Mouse (Mus musculus) mature B cell (primary cell): Measurements from ENCODE around the gene Zfp446.
"Not testable (repeated sequence)": the region's sequence is repeated elsewhere in the genome, so short reads cannot be mapped to it uniquely, and the experiment has no call there.

ENCODE experiments used
- in situ Hi-C: fragments of 300-500 bp; cut with MboI; formaldehyde crosslinking; loops from 2 replicates; pipeline ENCODE4 v1.14.3; 2019

Zfp446 gene

DNA sequence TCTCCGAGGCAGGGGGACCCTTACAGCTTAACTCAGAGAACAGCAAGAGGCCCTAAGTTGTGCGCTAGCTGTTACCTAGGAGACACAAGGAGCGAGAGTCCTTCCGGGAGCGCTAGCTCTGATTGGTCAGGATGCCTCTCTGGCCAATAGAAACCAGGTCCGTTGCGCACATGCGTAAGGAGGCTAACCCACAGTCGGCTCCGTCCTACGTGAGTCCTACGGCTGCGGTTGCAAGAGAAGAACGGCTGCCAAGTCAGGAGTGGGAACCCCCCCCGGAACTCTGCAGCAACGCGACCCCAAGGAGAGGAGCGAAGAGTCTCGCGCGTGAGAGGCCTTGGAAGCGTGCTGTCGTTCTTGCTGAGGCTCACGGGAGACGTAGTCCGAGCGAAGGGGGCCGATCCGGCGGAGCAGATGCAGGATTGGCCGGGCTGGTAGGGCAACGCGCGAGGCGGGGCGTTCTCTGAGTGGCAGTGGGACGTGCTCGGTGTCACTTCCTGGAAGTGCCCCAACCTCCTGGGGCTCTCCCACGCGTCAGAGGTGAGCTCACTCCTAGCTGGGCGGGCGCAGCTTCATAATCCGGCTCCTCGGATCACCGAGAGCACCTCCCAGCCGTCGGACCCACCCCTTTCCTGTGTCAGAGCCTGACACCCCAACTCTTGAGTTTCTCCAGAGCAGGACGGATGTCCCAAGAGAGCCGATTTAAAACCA, at the start of gene Zfp446:
Zfp446 (plus strand) TSS at position 167 of the 708 bp plus-strand sequence.
- in situ Hi-C loops, result no loop called here

DNA sequence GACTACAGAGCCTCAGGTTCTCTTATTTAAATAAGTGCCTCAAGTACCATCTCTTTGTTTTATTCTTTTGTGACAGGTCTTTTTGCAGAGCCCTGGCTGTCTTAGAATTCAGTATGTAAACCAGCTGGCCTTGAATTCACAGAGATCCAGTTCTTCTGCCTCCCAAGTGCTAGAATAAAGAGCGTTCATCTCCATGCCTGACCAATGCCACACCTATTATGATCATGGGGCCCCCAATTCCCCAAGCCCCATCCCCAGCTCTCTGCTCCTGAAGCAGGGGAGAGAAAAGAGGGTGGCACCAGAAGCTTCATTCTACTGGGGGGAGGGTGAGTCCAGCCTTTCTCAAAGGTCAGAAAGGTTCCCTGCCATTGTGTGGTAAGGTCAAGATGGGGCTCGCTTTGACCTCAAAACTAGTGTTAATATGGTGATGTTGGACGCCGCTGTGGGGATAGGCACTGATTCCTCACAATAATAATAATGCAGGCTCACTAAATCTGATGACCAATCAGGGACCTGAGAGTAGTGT, 44.0 kb upstream of the Zfp446 start:
- in situ Hi-C loops, result no loop called here

DNA sequence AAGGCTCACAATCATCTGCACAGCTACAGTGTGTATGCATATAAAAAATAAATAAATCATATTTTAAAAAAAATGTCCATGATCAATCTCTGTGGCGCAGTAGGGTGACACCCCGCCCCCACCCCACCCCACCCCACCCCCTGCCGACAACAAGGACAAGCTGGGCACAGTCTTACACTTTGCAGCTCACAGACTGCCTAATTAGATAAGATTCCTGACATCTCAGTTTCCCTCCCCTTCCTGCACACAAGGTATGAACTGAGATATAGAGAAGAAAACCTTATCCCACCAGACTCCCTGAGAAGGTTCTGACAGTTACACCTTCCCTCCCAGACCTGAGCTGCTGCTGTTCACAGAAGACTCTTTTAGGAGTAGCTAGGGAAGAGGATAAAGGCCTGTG, 42.8 kb upstream of the Zfp446 start:
- in situ Hi-C loops, result no loop called here

DNA sequence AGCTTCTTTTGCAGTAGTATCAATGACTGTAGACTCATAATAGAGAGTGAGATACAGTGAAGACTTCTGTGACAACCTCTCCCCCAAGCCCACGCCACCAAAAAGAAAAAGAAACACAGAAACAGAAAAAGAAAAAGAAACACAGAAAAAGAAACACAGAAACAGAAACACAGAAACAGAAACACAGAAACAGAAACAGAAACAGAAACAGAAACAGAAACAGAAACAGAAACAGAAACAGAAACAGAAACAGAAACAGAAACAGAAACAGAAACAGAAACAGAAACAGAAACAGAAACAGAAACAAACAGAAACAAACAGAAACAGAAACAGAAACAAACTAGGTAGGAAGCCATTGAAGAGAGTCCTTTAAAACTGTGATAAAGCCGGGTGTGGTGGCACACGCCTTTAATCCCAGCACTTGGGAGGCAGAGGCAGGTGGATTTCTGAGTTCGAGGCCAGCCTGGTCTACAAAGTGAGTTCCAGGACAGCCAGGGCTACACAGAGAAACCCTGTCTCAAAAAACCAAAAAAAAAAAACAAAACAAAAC, 40.3 kb upstream of the Zfp446 start:
- in situ Hi-C loops, result not testable (repeated sequence)

DNA sequence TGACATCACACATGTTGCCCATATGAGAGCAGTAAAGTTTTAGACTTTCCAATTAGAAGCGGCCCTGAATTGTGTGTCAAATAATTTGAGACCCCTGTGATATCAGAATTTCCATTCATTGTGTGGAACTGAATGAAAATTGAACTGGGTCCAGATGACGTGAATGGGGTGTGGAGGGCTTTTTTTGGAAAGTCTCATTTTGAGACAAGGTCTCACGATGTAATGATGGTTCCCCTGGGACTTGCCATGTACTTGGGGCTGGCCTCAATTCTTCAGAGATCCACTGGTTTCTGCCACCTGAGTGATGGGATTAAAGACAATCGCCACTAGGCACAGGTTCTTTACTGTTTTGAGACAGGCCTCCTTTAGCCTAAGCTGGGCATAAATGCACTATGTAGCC, 37.0 kb upstream of the Zfp446 start:
- in situ Hi-C loops, result no loop called here

DNA sequence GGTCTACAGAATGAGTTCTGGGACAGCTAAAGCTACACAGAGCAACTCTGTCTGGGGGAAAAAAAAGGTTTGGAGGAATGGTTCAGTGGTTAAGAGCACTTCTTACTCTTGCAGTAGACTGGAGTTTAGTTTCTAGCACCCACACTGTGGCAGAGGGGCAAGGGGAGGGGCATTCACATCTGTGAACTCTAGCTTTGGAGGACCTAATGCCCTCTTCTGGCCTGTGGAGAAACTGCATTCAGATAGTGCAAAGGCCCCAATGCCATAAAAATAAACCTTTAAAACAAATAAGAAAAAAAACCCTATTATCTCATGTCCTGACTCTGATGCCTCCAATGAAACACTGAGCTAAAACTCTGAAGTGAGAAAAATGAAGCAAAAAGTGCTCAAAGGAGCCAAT, 34.2 kb upstream of the Zfp446 start:
- in situ Hi-C loops, result no loop called here

DNA sequence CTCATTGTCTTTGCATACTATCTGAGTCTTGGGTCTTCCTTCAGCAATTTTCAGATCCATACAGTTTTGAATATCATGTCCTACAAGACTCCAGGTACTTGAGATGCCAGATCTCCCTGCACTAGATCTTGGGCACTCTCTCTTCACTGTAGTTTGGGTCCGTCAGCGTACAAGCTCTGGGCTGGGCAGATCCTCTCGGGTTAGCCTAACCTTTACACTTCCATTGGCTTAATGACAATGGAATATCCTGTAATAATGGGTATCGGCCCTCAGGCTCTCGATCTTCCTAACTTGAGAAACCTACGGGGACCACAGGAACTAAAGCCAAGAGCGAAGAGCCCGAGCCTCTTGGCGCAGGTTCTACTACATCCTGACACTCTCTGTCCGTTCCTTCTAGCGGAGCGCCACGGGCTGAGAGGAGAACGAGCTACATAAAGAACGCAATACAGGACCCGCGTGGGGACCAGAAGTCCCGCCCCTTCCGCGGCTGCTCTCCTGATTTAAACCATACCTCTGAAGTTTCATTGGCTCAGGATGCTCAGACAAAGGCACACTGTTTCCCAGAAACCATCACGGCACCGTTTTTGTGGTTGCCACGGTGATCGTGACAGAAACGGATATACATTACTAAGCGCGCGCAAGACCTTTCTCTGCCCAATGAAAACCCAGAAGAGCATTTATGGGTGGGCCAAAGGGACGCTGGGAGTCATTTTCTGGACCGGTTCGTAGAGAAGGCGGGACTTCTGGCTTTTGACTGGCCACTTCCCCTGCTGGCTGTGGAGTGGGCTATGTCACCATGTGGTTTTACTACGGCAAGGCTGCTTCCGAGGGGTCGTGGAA, 28.4 kb upstream of the Zfp446 start:
- in situ Hi-C loops, result no loop called here

DNA sequence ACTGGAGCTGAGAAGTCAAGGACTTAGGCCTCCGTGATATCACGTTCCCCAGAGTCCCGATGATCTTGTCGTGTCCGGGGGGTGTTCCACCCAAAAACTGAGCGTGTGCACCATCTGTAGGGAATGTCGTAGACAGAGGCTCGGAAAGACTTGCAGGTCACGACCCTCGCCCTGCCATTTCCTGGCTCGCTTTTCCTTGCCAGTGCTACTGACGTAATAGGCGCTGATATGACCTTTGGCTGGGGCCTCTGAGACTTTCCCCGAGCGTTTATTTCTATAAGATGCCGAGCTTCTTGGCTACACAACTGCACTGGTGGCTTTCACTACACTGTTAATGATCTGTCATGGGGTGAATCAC, 27.8 kb upstream of the Zfp446 start:
- in situ Hi-C loops, result no loop called here

DNA sequence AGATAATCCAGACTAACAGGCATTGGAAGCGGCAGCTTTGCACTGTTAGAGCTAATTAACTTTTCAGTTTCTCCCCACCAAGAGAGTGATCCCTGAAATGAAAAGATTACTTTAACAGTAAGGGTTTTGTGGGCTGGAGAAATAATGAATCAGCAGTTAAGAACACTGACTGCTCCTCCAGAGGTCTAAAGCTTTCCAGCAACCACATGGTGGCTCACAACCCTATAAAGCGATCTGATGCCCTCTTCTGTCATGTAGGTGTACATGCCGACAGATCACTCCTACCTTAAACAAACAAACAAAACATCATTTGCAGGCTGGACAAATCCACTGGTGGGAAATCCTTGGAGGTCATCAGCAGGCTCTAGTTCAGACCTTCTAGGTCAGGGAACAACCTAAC, 22.8 kb upstream of the Zfp446 start:
- in situ Hi-C loops, result no loop called here

DNA sequence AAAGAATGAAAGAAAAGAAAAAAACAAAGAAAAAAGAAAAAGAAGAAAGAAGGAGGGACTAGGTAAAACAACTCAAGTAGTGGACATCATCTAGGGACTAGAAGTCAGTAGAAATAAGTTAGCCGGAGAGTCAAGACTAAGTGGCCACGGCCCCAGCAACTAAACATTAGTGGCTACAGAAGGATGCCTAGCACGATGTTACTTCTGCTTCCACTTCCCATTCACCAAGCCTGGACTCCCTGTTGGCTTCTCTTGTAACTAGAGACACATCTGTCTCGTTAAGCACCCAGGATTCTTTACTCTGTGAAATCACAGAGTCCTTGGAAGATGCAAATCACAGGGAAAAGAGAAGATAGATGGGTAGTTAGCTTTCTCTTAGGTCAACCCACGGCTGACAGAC, 20.1 kb upstream of the Zfp446 start:
- in situ Hi-C loops, result no loop called here

DNA sequence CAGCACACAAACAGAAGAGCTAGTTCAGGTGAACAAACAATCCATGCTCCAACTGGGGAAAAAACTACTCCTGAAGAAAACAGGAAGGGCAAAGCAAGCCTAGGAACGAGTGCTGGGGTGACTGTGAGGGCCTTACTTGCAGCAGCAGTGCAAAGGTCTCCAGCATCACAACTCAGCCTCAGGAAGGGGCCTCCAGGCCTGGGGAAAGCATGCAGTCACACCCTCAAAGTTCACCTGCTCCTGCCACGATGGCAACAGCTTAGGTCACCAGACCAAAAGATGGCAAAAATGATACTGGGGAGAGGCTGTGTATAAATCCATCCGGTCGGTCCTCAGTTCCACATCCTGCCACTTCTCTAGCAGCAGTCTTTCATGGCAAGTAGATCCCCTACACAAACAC, 18.7 kb upstream of the Zfp446 start:
- in situ Hi-C loops, result no loop called here

DNA sequence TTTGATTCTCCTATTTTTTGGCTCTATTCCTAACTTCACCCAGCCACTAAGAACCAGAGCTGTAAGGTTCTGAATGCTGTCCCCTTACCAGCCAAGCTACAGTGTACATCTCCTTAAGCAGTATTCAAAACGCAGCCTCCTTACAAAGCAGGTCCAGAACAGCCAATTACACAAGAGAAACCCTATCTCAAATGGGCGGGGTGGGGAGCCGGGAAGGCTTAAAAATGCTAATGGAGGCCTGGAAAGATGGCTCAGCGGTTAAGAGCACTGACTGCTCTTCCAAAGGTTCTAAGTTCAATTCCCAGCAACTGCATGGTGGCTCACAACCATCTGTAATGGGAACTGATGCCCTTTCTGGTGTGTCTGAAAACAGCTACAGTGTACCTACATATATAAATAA, 17.9 kb upstream of the Zfp446 start:
- in situ Hi-C loops, result no loop called here

DNA sequence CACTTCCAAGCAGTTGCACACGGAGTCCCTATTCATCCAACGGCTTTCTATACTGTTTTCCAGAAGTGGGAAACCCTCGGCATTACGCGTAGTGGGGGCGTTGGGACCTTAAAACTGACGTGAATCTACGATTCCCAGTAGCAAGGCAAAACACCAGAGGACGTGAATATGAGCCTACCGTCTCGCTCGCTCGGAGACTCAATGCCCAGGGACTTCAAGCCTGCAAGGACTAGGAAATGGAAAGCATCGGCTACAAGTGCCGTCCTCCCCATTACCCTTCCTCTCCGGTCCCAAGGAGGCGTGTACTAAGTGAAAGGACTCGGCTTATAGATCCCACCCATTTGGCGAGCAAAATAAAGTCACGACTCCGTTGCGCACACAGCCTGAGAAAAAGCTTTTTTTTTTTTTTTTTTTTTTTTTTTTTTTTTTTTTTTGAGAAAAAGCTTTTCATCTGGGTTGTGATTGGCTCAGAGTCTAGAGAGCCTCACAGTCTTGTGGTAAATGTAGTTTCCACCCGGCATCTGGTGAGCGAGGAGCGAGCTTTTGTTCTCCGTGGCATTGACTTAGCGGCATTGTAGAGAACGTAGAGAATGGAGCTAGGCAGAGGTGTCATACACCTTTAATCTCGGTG, 16.0 kb upstream of the Zfp446 start:
- in situ Hi-C loops, result no loop called here

DNA sequence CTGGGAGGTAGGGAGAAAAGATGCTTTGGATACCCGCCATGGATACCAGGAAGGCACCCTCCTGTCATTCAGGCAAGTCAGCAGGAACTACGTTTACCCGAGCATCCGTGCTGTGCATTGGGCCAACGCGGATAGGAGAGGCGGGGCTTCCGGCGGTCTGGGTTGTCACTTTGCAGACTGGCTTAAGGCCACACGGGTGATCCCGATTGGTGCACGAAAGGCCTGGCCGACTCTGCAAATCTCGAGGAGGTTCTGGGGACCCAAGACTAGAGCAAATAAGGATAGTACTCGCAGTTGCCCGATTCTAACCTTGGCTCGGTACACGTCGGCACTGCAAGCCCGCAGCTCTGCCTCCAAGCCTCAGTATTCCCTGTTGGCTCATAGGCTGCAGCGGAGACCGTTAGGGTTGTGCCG, 12.0 kb upstream of the Zfp446 start, which contains the start of gene Zfp324:
Zfp324 (plus strand) TSS at position 161 of the 414 bp plus-strand sequence.
- in situ Hi-C loops, result no loop called here

DNA sequence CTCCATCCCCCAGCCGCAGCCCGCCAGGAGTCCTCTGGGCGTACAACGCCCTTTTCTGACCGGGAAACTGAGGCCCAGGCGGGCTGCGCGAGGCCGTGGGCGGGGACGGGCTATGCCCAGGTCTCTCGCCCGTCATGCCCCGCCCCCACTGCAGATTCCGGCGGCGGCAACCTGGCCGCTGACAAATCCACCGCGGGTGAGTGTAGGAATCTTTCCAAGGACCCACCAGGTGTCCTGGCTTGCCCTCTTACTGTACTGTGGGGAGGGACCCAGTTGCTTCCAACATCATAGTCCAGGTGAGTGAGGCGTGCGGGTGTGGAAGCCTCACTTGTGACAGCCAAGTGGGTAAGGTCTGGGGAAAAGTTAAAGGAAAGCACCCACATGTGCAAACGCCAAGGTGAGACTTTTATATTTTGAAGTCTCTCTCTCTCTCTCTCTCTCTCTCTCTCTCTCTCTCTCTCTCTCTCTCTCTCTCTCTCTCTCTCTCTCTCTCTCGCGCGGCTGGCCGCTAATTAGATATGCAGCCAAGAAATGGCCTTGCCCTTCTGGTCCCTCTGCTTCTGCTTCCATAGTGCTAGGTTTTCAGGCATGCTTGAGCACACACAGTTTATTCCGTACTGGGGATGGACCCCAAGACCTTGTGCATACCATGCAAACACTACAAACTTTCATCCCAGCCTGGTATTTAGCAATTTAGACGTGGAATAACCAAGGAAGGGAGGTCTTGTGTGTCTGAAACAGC, 11.4 kb upstream of the Zfp446 start:
- in situ Hi-C loops, result no loop called here

DNA sequence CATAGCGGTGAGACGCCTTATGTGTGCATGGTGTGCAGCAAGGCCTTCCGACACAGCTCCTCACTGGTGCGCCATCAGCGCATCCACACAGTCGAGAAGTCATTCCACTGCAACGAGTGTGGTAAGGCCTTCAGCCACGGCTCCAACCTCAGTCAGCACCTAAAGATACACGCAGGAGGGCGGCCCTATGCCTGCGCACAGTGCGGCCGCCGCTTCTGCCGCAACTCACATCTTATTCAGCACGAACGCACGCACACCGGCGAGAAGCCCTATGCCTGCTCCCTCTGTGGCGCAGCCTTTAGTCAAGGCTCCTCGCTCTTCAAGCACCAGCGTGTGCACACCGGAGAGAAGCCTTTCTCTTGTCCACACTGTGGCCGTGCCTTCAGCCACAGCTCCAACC, 6.7 kb upstream of the Zfp446 start:
- in situ Hi-C loops, result no loop called here

DNA sequence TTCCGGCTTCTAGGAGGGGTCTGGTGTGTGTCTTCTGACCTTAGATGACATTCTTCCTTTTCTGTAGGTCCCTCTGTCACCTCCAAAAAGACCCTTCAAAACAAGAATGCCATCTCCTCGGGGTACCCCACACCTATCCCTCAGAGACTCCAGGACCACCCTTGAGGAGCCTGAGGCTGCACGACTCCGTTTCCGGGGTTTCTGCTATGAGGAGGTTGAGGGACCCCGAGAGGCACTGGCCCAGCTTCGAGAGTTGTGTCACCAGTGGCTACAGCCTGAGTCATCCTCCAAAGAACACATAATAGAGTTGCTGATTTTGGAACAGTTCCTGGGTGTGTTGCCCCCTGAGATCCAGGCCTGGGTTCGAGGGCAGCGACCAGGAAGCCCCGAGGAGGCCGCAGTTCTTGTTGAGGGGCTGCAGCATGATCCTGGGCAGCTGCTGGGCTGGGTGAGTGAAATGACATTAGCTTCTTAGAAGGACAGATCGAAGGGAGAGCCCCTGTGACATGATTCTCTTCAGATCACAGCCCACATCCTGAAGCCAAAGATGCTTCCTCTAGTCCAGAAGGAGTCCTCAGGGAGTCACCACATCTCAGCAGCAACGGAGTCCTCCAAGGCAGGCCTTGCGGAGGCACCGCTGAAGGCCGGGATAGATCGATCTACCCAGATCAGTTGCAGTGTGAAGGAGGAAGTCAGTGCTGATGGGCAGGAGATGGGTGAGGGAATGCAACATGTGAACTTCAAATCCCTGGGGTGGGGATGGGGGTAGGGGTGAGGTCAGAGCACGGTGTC, 1.5 kb downstream of the Zfp446 start:
- in situ Hi-C loops, result no loop called here

DNA sequence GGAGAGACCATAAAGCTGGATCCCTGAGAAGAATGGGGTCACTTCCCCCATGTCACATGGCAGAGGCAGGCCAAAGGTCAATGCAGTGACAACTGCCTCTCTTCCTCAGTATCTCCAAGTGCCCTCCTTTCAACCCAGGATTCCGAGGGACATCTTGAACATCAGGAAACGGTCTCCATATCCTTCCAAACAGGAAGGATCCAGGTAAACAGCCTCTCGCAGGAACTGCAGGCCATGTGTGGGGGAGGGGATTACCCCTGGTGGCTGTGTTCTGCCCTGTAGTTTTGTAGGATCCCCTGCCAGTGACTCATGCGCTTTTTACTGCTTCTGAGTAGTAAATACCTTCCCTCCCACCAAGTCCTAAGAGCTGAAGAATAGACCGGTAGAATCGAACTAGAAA, 2.1 kb downstream of the Zfp446 start:
- in situ Hi-C loops, result no loop called here

DNA sequence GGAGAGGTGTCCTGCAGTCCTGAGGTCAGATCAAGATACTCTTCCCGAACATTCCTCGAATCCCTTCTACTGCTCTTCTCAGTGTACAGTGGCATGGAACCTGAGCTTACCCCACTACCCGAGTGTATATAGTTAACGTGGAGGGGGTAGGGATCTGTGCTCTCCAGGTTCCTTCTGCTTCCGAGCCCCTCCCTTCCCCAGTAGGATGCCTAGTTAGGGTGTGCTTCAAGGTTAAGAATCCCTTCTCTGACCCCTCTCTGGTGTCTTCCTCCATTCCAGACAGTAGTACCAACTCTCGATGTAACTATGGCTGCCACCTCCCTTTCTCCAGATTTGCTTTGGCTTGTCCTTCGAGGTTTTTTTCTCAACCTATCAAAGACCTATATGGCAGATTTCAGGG, 2.6 kb downstream of the Zfp446 start:
- in situ Hi-C loops, result no loop called here

DNA sequence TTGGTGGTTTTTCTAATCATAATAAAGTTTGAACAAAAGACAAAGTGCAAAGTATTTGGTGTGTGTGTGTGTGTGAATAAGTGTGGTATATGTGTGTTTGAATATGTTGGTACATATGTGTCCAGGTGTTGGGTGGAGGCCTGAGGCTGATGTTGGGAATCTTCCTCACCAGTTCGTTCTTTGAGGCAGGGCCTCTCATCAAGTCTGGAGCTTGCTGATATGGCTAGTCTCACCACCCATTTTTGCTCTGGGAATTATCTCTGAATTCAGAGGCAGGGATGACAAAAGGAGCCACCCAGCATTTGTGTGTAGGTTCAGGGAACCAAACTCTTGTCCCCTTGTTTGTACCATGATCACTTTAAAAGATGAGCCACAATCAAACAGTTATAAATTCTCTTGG, 8.1 kb downstream of the Zfp446 start:
- in situ Hi-C loops, result no loop called here

DNA sequence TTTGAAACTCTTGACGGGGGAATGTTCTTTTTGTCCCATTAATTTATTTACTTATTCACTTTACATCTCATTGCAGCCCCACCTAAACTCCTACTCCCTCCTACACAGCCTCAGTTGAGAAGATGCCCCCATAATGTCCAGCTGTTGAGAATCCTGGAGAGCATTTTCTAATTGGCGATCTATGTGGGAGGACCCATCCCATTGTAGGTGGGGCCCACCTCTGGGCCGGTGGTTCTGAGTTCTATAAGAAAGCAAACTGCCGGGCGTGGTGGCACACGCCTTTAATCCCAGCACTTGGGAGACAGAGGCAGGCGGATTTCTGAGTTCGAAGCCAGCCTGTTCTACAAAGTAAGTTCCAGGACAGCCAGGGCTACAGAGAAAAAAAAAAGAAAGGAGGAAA, 9.3 kb downstream of the Zfp446 start:
- in situ Hi-C loops, result no loop called here
